Mouse (Mus musculus) hindbrain, embryonic 12.5 days (tissue): ENCODE results near the gene Stat3. TPM values are rescaled to one million over a fixed set of nuclear protein-coding genes. Genes with fewer than 3 reads are reported as not detected.
A peak's percentile ranks its signal among the peaks of the same experiment; 100 is the strongest.

Experiments
- ATAC-seq: fragments of 200-750 bp; cut with Nextera tagmentation; 2 replicates; pipeline ENCODE4 v1.8.0; 2017; ENCODE audit warnings: moderate TSS enrichment; ENCODE audit not compliant: low FRiP score
- H3K27ac ChIP-seq: fragments of 300-500 bp; sonication (generic); 2 replicates; pipeline ENCODE4 v1.5.1; 2016; ENCODE audit warnings: mild to moderate bottlenecking
- H3K27me3 ChIP-seq: fragments of 300-500 bp; sonication (generic); 2 replicates; pipeline ENCODE4 v1.6.1; 2016; ENCODE audit warnings: mild to moderate bottlenecking
- H3K36me3 ChIP-seq: fragments of 300-500 bp; sonication (generic); 2 replicates; pipeline ENCODE4 v1.6.1; 2016; ENCODE audit warnings: mild to moderate bottlenecking
- H3K4me1 ChIP-seq: fragments of 300-500 bp; sonication (generic); 2 replicates; pipeline ENCODE4 v1.6.1; 2016
- H3K4me2 ChIP-seq: fragments of 300-500 bp; sonication (generic); replicated peaks from 2 replicates; pipeline ENCODE4 v1.6.1; 2016; ENCODE audit warnings: mild to moderate bottlenecking
- H3K4me3 ChIP-seq: fragments of 300-500 bp; sonication (generic); 2 replicates; pipeline ENCODE4 v1.5.1; 2016; ENCODE audit warnings: mild to moderate bottlenecking
- H3K9ac ChIP-seq: fragments of 300-500 bp; sonication (generic); 2 replicates; pipeline ENCODE4 v1.6.1; 2016; ENCODE audit warnings: mild to moderate bottlenecking, moderate library complexity
- H3K9me3 ChIP-seq: fragments of 300-500 bp; sonication (generic); replicated peaks from 2 replicates; pipeline ENCODE4 v1.6.1; 2016; ENCODE audit warnings: mild to moderate bottlenecking
- WGBS: fragments of 180-500 bp; shearing (Covaris S2); methylation state at CpG from one replicate; pipeline ENCODE4 v1.1.7; 2016; 5-methylcytosine and 5-hydroxymethylcytosine counted together
- polyA plus RNA-seq: library from polyadenylated mRNA; unstranded; fragments of >200 nt; fragmentation: Nextera tagmentation; extraction: Ambion mirVana; gene quantifications from 2 replicates; pipeline ENCODE4 v1.2.1, GENCODE M21; 2016

Stat3 gene
- polyA plus RNA-seq, 1 experiment from 2014 or later, result 41.4 TPM

GRCm38 (mm10) chr11:100852088-100852487 is 87.3 kb downstream of the Stat3 start:
- H3K4me3 ChIP-seq, result no peak overlapping the region
- no peaks in the 10 kb centered on the region for H3K9me3 ChIP-seq
- 97% methylated on average over 2 of the region's 2 CpGs for WGBS
- H3K4me2 ChIP-seq, result no peak overlapping the region
- no peak overlapping the region for H3K27ac ChIP-seq
- peaks cover 21% of the 10 kb centered on the region for H3K4me1 ChIP-seq
- no peak overlapping the region for H3K9ac ChIP-seq
- peaks cover 33% of the 10 kb centered on the region for H3K27me3 ChIP-seq
- no peaks in the 10 kb centered on the region for H3K36me3 ChIP-seq
- ATAC-seq, result no peak

- H3K27me3 ChIP-seq, result peaks cover 22% of the 10 kb centered on the region
- peaks cover 21% of the 10 kb centered on the region for H3K4me1 ChIP-seq
- peak; percentile 59; the same call in 1 of the 2 replicates for ATAC-seq
These were observed 88.4 kb downstream of the Stat3 start for GRCm38 (mm10) chr11:100850778-100851528.

GRCm38 (mm10) chr11:100850038-100850777 is 89.1 kb downstream of the Stat3 start, which contains the start of gene Stat5b:
Stat5b (minus strand) TSS chr11:100850724.
- Histone ChIP-seq H3K4me3 (peak within 1 kb of the TSS; percentile 95), H3K9me3 (no peaks in the 10 kb centered on the region), H3K27me3 (peaks cover 15% of the 10 kb centered on the region), H3K36me3 (no peaks in the 10 kb centered on the region), H3K4me2 (peak within 1 kb of the TSS; percentile 70), H3K4me1 (peaks cover 21% of the 10 kb centered on the region), H3K27ac (peak within 1 kb of the TSS; percentile 80), H3K9ac (peak within 1 kb of the TSS; percentile 94)
- peak; percentile 83 for ATAC-seq
- WGBS, result under 1% methylated on average over 103 of the region's 104 CpGs

More at GRCm38 (mm10) chr11:100850778-100851528, 88.4 kb downstream of the Stat3 start:
- H3K4me3 ChIP-seq, result peak overlapping the region; percentile 95
- peak overlapping the region; percentile 80 for H3K27ac ChIP-seq
- H3K9me3 ChIP-seq, result no peaks in the 10 kb centered on the region
- H3K36me3 ChIP-seq, result no peaks in the 10 kb centered on the region
- H3K4me2 ChIP-seq, result peak overlapping the region; percentile 70
- peak overlapping the region; percentile 94 for H3K9ac ChIP-seq
- under 1% methylated on average over 33 of the region's 33 CpGs for WGBS

GRCm38 (mm10) chr11:100849456-100850037 is 89.8 kb downstream of the Stat3 start:
- Histone ChIP-seq H3K27ac (peak overlapping the region; percentile 80; the same call in 1 of the 2 replicates), H3K4me3 (peak overlapping the region; percentile 95), H3K27me3 (peaks cover 11% of the 10 kb centered on the region), H3K9me3 (no peaks in the 10 kb centered on the region), H3K4me1 (peaks cover 21% of the 10 kb centered on the region), H3K4me2 (peak overlapping the region; percentile 70), H3K36me3 (no peaks in the 10 kb centered on the region), H3K9ac (peak overlapping the region; percentile 94)
- ATAC-seq, result no peak; the same call in 1 of the 2 replicates
- WGBS, result 5% methylated on average over 13 of the region's 13 CpGs

- H3K4me3 ChIP-seq, result peak overlapping the region; percentile 95
- H3K9ac ChIP-seq, result peak overlapping the region; percentile 94; the same call in 1 of the 2 replicates
- 72% methylated on average over 6 of the region's 6 CpGs for WGBS
- H3K36me3 ChIP-seq, result no peaks in the 10 kb centered on the region
- peaks cover 6% of the 10 kb centered on the region for H3K27me3 ChIP-seq
- no peaks in the 10 kb centered on the region for H3K9me3 ChIP-seq
- peaks cover 21% of the 10 kb centered on the region for H3K4me1 ChIP-seq
- ATAC-seq, result no peak
- H3K27ac ChIP-seq, result no peak overlapping the region
- H3K4me2 ChIP-seq, result peak overlapping the region; percentile 70
These were observed 90.5 kb downstream of the Stat3 start for GRCm38 (mm10) chr11:100848789-100849379.

GRCm38 (mm10) chr11:100848080-100848479 is 91.3 kb downstream of the Stat3 start:
- no peaks in the 10 kb centered on the region for H3K36me3 ChIP-seq
- 73% methylated on average over 4 of the region's 4 CpGs for WGBS
- no peak overlapping the region for H3K27ac ChIP-seq
- H3K9me3 ChIP-seq, result no peaks in the 10 kb centered on the region
- no peak overlapping the region for H3K9ac ChIP-seq
- no peak for ATAC-seq
- H3K4me2 ChIP-seq, result no peak overlapping the region
- peaks cover 21% of the 10 kb centered on the region for H3K4me1 ChIP-seq
- H3K27me3 ChIP-seq, result no peaks in the 10 kb centered on the region; the same call in 1 of the 2 replicates
- no peak overlapping the region for H3K4me3 ChIP-seq

- no peak for ATAC-seq
- Histone ChIP-seq H3K36me3 (no peaks in the 10 kb centered on the region), H3K4me1 (peaks cover 21% of the 10 kb centered on the region), H3K9ac (no peak overlapping the region), H3K4me3 (no peak overlapping the region), H3K27ac (no peak overlapping the region), H3K27me3 (no peaks in the 10 kb centered on the region; the same call in 1 of the 2 replicates), H3K4me2 (no peak overlapping the region), H3K9me3 (no peaks in the 10 kb centered on the region)
- WGBS, result 91% methylated on average over 4 of the region's 4 CpGs
These were observed 91.8 kb downstream of the Stat3 start for GRCm38 (mm10) chr11:100847572-100847971.

- no peaks in the 10 kb centered on the region for H3K27me3 ChIP-seq
- H3K4me3 ChIP-seq, result no peak overlapping the region
- H3K4me1 ChIP-seq, result peaks cover 13% of the 10 kb centered on the region
- H3K9ac ChIP-seq, result no peak overlapping the region
- no peaks in the 10 kb centered on the region for H3K36me3 ChIP-seq
- H3K27ac ChIP-seq, result no peak overlapping the region
- H3K4me2 ChIP-seq, result no peak overlapping the region
- WGBS, result 91% methylated on average over 6 of the region's 6 CpGs
- no peaks in the 10 kb centered on the region for H3K9me3 ChIP-seq
- ATAC-seq, result no peak
These were observed 93.5 kb downstream of the Stat3 start for GRCm38 (mm10) chr11:100845793-100846192.

- H3K4me1 ChIP-seq, result peaks cover 6% of the 10 kb centered on the region
- no peak for ATAC-seq
- H3K9ac ChIP-seq, result no peak overlapping the region
- 91% methylated on average over 4 of the region's 4 CpGs for WGBS
- H3K36me3 ChIP-seq, result no peaks in the 10 kb centered on the region
- no peak overlapping the region for H3K4me3 ChIP-seq
- H3K27ac ChIP-seq, result no peak overlapping the region
- H3K27me3 ChIP-seq, result no peaks in the 10 kb centered on the region
- H3K4me2 ChIP-seq, result no peak overlapping the region
- H3K9me3 ChIP-seq, result no peaks in the 10 kb centered on the region
These were observed 95.2 kb downstream of the Stat3 start for GRCm38 (mm10) chr11:100844121-100844520.

- Histone ChIP-seq H3K36me3 (no peaks in the 10 kb centered on the region), H3K27me3 (no peaks in the 10 kb centered on the region), H3K9ac (no peak overlapping the region), H3K9me3 (no peaks in the 10 kb centered on the region), H3K4me2 (no peak overlapping the region), H3K27ac (no peak overlapping the region), H3K4me1 (no peaks in the 10 kb centered on the region), H3K4me3 (no peak overlapping the region)
- no peak for ATAC-seq
- WGBS, result 95% methylated on average over 8 of the region's 8 CpGs
These were observed 96.2 kb downstream of the Stat3 start for GRCm38 (mm10) chr11:100843070-100843669.

GRCm38 (mm10) chr11:100842025-100842424 is 97.3 kb downstream of the Stat3 start:
- WGBS, result 83% methylated on average over 7 of the region's 7 CpGs
- ATAC-seq, result no peak

More at GRCm38 (mm10) chr11:100842025-100842424, 97.3 kb downstream of the Stat3 start:
- H3K4me3 ChIP-seq, result no peak overlapping the region
- H3K36me3 ChIP-seq, result peaks cover 4% of the 10 kb centered on the region; the same call in 1 of the 2 replicates
- H3K4me2 ChIP-seq, result no peak overlapping the region
- H3K27me3 ChIP-seq, result no peaks in the 10 kb centered on the region
- no peaks in the 10 kb centered on the region for H3K4me1 ChIP-seq
- H3K9ac ChIP-seq, result no peak overlapping the region
- H3K9me3 ChIP-seq, result peaks cover 3% of the 10 kb centered on the region; the same call in 1 of the 2 replicates
- no peak overlapping the region for H3K27ac ChIP-seq
